Mouse (Mus musculus) spleen, postnatal 4 days (tissue): ENCODE results near the gene Pcdh7.

Source experiments
- DNase-seq, 2 experiments: peaks; one replicate each; pipeline ENCODE4 v3.0.0; 2022; ENCODE audit warnings: low spot score in 2 of 2

Pcdh7 gene

DNA sequence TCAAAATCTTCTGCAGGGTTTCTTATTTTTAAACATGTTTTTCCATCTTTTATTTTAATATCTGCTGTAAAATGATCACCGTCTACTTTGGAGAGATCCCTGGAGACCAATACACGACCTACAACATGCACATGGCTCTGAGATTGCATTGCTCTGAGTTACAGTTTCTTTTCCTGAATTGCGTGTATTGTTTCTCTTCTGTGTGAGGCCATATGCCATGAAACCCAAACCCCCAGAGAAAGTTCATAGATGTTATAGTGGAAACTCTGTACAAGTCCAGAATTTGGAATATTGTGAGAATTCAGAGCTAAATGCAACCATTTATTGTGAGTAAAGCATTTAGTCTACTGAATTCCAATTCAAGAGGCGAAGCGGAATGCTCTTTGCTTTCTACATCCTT is 203.4 kb downstream of the Pcdh7 start:
- DNase-seq, result no peak

DNA sequence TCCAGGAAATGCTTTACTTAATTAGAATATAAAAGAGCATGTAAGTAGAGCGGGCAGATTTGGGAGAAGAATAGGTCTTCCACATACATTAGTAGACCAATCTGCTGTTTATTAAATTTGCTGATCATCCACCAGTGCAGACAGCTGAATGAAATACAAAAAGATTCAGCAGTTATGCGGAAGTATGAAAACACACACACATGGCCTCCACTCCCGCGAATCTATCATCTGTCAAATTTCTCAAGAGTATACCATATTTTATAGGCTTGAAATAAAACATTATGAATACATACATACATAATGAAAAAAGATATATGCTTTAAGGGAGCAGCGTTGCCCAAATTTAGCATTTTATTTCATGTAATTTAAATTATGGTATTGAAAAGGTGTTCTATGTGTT is 213.6 kb downstream of the Pcdh7 start:
- no peak for DNase-seq

DNA sequence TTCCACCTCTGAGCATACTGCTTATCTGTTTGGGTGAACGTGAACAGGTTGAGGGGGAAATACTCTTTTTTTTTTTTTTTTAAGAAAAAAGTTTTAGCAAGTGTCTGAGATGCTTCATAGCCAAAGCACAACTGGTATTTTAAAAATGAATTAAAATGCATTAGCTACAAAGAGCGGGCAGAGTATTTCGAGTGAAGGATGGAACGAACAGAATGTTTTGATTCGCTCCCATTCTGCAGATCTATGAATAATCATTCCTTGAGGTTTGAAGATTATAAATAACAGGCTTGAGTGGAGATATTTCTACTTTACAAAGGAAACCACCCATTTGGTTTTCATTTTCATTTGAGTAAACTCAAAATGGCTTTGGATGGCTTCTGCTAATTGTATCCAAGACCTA is 214.0 kb downstream of the Pcdh7 start:
- DNase-seq, result no peak

DNA sequence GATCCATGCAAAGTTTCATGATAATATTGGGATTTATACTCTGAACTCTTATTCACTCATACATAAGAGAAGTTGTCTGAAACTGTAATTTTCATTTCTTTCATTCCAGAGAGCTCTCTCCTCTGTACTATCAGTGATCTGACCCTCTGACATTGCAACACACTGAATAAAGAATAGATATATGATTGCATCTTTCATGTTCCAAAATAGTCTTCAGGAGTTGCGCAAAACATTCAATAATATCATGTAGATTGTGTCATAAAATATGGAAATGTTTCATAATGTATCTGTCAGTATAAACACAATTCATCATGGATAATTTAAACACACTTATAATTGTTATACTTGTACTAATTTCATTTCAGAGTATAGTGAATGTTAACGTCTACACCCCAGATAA is 216.9 kb downstream of the Pcdh7 start:
- DNase-seq, result no peak

DNA sequence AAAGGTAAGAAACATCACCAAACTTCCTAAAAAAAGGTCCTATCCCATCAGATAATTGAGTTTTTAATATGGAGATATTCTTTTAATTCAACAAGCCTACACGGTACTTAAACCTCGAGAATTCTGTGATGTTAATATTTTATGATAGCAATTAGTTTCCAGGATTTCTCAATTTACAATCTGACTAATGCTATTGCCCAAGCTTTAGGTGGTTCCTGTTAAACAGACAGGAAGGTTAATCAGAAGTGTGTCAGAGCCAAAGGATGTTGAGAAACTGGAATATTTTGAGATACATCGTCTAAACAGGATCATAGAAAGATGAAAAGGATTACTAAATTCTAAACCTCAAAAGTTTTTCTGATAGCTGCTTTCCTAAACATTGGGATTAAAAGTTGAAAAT is 222.7 kb downstream of the Pcdh7 start:
- no peak for DNase-seq

DNA sequence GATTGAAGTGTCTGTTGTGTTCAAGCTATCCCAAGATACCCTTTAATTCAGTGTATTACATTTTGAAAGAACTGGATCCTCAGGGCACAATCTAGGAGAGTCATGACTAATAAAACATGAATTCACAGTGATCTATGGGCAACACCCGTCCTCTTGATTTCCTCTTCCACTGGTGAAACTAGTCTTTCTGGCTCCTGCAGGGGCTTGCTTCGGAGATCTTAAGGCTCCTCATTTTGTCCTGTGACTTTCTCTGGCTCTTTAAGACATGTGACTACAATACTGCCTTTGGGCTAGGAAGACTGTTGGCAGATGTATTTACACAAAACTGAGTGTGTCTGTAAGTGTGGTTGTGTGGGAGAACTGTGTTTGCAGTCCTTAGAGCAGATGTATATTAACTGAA is 225.4 kb downstream of the Pcdh7 start:
- DNase-seq, result no peak

DNA sequence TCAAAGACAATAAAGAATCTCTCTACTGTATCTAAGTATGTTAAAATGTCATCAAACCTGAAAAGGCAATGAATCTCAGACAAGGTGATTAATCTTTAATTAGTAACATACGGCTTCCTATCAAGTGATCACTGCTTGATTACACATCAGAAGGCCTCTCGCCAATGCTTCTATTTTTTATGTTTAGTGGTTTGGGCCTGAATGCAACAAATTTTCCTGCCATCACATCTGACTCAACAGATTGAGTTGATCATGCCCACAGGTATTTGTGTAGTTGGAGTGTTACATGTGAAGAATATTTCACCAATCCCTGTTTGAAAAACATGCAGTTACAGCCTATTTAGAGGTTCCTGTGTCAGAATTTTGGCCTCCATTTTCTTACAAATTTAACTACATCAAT is 225.8 kb downstream of the Pcdh7 start:
- DNase-seq, result no peak

DNA sequence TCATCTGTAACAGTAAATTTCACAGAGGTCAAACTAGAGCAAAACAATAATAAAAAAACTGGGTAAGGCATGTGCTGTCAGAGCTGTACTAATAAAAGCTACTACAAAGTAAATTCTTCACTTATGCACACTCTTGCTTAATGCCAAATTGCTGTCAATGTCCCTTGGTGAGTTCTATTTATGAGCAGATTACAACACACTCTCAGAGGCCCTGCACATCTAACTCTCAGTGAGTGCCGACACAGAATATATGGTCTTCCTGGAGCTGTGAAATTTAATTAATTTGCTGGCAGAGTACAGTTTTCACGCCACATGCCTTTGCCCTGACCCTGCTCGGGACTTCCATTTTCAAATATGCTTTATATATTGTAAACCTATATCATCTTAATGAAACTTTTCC is 227.7 kb downstream of the Pcdh7 start:
- DNase-seq, result no peak

DNA sequence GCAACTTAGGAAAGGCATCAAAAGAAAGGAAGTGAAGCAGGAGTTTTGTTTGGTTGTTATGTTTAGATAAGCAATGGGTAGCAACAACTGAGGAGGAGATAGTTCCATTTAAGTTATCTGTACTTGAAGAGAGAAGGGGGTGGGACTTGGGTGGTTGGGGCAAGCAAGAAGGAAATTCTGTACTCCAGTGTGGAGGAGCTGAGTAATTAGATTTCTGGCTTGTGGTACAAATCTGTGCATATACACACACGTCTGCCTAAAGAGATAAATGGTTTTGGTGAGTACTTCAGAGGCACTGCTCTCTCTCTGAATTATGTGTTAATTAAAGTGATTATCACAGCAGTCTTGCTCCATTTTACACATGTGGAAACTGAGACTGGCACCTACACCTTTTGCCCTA is 241.6 kb downstream of the Pcdh7 start:
- DNase-seq, result no peak

DNA sequence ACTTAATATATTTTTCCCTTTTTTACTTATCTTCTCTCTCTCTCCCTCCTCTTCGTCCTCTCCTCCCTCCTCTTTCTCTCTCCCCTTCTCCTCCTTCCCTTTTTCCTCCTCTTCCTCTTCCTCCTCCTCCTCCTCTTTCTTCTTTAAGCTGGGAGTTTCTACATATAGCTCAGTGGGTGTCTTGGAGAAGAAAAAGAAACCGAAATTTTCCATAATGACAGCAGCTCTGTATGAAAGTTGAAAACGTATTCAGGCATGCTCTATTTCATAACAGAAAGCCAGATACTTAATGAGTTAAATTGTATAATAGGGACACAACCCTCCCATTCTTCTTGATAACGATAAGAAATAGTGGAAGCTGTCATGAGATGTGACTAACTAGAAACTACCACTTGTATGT is 246.0 kb downstream of the Pcdh7 start:
- no peak for DNase-seq

DNA sequence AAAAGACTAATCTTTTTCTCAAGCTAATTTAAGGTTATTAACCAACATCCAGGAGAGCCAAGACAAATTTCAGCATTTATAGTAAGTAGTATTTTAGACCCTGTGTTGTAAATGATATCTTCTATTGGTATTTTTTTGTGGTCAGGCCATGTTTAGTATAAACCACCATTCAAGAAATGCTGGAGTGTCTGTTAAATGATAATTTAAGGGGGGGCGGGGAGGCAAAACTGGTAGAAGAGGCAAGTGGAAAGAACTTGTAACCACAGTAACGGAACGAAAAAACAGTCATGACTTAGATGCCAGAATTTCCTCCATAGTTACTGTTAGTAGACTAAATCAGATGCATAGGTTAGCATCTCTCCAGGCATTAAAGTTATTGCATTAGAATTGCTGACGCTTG is 246.4 kb downstream of the Pcdh7 start:
- no peak for DNase-seq

DNA sequence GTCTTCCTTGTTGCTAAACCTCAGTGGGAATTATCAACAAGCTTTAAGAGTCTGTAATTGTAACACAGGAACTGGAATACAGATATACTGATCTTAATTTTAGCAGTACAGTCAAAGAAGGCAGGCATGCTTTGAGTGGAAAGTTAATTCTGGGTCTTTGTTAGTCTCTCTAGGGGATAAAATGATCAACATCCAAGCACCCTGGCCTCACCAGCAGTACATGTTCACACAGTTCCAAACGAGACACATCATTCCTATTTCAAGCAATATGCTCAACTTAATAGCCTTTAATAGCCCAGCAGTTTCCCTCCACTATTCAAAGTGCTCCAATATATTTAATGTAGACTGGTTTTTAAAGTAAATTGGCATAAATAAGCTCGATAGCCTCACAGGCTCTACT is 275.8 kb downstream of the Pcdh7 start:
- DNase-seq, result no peak

DNA sequence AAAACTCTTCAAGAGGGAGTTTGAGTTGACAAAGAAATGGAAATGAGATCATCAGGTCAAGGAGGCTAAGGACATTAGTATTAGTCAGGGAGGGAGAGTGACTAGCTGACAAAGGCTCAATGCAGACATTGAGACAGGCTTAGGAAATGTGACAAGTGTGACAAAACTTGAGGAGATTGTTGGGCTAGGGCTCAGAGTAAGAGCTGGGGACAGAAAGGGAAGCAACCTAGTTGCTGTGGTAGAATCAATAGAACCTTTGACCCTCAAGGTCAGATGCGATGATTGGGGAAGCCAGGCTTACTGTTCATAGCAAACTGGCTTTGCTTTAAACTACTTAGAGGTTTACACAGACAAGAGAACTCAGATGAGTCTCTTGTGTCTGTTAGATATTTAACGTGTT is 303.6 kb downstream of the Pcdh7 start:
- DNase-seq, result no peak

DNA sequence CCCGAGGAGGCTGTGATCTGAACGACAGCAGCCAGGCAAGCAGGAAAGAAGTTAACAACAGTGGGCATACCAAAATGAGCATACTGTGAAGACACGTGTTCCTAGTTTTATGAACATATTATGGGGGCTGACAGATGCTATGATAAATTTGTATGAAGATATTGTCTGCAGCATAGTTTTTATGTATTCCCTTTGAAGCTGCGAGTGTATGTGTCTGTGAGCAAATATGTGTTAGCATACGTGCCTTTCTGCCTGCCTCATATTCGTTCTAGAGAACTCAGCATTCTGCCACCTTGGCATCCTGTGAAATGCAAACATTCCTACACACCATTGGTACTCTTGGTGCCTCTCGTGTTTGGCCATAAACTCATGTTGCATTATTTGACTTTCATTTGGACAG is 307.4 kb downstream of the Pcdh7 start:
- DNase-seq, result no peak

DNA sequence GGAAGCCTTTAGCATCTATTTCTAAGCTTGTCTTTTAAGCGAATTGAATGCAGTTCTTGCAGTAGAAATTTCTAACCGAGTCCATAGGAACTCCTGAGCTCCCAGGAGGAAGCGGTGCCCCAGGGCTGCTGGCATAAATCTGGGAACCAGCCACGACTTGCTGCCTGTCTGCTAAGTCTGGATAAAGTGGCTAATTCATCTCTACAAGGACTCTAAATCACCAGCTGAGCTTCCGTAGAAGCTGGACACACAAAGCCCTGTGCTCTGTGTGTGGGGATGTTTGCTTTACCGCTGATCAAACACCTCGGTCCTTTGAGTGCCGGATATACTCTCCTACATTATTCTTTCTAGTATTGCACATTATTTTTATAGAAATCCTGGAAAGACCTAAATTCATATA is 308.0 kb downstream of the Pcdh7 start:
- no peak for DNase-seq

DNA sequence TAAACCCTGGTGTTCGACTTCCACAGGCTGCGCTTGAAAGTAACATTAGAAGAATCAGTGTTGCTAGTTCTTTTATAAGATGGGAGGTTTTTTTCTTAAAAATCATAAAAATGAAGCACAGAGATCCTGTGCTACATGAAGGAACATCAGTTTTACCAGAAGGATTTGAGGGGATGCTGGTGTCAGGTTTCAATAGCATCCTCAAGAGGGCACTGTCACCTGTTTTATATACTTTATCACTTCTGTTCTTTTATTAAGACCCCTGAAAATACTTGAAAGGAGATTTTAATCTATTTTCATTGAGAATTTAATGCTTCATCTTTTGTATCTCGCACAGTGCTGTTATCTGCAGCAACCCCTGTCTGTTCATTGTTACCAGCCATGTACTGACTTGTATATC is 322.1 kb downstream of the Pcdh7 start:
- DNase-seq, result no peak

DNA sequence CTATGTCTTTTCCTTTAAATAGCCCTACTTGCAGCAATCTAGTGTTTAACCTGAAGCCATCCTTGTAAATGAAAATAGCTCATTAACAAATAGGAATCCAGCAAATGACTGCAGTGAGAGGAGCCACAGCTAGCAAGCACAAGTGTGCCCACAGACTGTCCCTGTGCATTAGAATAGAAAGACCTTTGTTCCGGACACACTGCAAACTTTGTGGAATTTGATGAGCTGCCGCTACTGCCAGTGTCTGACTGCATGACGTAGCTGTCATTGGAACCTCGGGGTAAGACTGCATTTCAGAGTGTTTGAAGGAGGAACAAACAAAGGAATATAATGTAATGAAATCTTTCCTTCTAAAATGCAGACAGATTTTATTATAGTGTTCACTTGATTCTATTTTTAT is 326.4 kb downstream of the Pcdh7 start:
- DNase-seq, result no peak

DNA sequence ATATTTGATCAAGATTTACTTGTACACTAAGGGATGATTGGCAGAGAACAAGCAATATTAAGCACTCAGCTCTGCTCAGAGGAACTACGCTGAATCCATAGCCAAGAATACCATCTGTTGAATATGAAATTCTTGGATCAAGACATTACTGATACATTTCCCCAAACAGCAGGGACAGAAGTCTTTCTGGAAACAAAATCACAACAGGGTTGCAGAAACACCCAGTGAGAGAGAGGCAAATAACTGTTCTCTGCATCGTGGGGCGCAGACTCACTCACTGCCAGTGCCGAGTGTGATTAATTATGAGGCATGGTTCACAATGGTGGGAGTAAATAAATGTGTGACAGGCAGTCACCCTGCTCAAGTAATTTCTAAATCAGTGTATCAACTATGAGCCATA is 363.3 kb downstream of the Pcdh7 start:
- no peak for DNase-seq

DNA sequence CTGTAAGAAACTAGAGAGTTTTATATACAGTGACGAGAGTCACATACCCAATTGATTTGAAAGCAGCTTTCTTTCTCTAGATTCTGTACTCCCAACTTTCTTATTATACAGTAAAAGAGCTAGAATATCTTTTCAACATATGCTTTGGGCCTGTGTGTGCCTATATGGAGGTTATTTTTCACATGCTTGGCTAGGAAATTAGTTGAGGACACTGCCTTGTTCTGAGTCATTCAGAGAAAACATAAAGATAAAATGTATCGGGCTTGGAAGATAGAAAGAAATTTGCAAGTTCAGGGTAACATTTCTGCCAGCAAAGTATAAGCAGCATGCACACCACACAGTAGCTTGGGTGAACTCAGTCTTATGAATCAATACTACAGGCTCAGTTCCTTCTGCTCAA is 364.5 kb downstream of the Pcdh7 start:
- DNase-seq, result no peak

DNA sequence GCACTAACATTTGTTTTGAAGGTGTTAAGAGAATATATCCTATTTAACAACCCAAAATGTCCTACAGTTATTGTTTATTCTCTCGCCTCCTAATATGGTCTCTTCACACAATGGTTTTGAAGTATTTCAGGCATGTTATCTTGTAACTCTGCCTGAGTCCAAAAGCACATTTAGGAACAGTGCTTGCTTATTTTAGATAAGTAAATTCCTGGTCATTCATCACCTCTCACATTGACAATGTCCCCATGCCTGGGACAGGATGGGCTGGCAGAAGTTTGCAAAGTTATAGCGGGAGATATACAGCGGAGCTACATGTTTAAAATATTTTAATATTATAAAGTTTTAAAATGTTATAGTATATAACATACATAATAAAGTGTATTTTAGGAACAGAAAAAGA is 365.3 kb downstream of the Pcdh7 start:
- no peak for DNase-seq

DNA sequence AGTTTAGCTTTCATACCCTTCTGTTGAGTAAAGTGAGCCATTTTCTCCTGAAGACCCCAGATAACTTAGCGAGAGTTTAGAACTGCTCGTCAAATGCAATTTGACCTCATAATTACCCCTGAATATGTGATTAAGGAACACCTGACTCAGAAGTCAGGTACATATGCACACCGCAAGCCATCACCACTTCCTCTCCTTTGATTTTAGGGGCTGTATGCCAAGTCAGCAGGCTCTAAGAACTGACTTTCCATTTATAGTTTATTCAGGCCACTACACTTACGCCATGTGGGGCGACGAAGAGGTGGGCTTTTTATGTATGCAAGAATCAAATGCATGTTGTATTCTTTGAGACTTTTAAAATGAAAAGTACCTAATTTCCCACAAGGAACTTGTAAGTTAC is 366.2 kb downstream of the Pcdh7 start:
- DNase-seq, result no peak

DNA sequence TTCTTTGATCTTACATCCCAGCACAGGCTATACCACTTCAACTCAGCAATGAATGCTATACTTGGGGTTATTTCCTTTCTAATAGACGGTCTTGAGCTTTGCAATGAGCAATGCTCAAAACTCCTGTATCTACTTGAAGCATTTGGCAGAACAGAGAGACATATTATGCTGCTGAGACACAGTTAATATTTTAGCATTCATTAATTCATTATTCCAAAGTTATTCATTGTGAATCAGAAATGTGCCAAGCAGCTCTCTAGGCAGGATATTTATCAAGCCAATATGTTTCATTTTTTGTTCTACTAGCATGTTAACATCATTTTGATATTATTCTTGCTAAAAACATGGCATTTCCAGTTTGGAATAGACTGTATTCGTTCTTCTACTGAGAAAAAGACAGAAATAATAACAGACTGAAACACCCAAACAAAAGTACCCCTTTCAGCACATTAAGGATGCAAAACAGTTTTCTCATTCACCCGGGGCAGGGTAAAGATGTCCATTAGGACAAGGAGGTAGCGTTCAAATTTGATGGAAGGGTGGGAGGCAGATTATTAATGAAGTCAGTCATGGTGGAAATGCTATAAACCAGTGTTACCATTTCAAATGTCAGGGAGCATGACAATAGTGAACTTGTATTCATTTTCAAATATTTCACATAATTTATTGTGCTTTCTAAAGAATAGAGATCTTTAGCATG is 391.0 kb downstream of the Pcdh7 start:
- DNase-seq, result no peak

DNA sequence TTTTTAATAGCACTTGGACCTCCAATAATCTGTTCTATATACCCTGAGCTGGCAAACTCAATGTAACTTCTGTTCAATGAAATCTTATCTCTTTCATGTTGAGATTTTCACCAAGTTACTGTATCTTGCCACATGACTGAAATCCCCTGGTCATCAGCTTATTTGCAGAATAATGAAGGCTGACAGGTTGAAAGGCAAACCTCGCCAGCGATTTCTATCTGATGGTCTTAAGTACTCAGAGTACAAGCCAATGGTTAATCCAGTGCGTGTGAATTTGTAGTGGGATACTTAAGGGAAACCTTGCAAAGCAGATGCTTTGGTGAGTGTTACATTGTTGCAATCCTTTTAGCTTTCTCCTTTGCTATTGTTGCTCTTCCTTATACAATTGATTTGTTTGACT is 398.3 kb downstream of the Pcdh7 start:
- DNase-seq, result no peak

DNA sequence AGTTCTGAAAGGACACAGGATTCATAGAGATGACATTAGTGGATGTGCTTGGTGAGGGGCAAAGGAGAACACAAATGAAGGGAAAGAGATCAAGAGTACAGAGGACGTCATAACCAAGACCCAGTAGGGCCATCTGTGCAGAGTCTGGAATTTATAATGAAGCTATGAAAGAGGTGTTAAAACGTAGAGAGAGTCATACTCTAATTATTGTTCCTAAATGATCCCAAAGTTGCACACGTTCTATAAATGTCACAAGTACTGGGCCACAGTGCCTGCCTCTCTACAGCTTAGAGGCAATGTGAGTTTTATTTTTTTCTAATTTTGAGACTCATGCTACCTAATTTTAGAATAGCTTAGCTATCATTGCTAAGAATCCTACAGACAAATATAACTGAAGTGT is 400.1 kb downstream of the Pcdh7 start:
- no peak for DNase-seq
